Mouse (Mus musculus): ENCODE data around the gene Tipin.
"Not testable (repeated sequence)": the region's sequence is repeated elsewhere in the genome, so short reads cannot be mapped to it uniquely, and the experiment has no call there.

Gene Tipin

GRCm38 (mm10) chr9:64281105-64281780 lies at the start of gene Tipin:
Gene Tipin, plus strand, starts transcription at chr9:64281581.
- DNase-seq (ENCODE audit: low spot score), result peak; percentile 99

- no peak for DNase-seq (ENCODE audit: low spot score)
Measured at GRCm38 (mm10) chr9:64231674-64232073, 49.7 kb upstream of the Tipin start.

- DNase-seq (ENCODE audit: low spot score), result peak; percentile 47
Measured at GRCm38 (mm10) chr9:64232257-64232957, 49.0 kb upstream of the Tipin start.

DNA sequence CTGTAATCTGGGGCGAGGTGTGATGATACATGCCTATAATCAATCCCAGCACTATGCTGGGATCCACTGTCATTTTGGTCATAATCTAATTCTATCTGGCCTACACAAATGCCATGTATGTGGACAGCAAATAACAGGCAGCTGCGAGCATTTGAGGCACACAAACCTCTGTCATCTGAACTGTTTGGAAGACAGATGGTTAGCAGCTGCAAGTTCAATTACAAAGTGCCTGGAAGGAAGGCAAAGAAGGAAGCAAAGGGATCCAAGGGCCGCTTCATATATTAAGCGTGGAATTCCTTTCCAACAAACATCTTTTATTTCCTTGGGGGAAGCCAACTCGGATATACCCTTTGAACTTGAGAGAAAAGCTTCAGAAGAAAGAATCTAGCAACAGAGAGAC lies 47.7 kb upstream of the Tipin start:
- peak; percentile 54 for DNase-seq (ENCODE audit: low spot score)

DNA sequence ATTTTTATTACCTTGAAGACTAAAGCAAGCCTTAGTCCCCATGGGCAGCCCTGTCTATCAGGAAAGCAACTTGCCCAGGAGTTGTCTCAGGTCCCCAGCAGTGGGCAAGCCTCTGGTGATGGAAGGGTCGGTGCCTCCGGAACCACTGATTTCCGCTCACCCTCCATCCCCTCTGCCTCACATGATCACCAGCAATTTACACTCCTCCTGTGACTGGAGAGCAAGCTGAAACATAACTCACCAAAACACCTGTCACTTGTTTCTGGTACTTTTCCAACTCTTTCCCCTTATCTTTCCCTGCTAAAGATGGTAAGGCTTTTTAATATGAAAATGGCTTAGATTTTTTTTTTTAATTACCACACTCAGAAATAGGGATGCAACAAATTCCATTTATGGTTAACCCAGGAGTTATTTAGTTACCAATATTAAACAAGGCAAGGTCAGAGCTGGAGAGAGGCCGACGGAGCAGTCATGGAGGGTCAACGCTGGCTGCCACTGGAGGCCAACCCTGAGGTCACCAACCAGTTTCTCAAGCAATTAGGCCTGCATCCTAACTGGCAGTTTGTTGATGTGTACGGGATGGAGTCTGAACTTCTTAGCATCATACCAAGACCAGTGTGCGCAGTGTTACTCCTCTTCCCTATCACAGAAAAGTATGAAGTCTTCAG lies 46.5 kb upstream of the Tipin start, which contains the start of gene Uchl4:
Gene Uchl4, plus strand, starts transcription at position 434 of the 668 bp plus-strand sequence.
- DNase-seq (ENCODE audit: low spot score), result no peak

DNA sequence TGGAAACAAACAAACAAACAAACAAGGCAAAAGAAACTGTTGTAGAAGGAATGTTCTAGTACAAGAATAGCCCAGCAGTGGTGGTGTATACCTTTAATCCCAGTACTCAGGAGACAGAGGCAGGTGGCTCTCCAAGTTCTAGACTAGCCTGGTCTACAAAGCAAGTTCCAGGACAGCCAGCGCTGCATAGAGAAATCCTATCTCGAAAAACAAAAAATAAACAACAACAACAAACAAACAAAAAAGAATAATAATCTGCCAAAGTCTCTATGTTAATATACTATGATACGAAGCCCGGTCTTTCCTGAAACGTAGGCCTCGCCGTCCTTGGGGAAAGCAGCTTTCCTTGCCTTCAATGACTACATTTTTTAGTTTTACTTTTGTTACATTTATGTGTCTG lies 45.3 kb upstream of the Tipin start:
- DNase-seq (ENCODE audit: low spot score), result no peak

GRCm38 (mm10) chr9:64240116-64240515 lies 41.3 kb upstream of the Tipin start:
- DNase-seq (ENCODE audit: low spot score), result no peak

DNA sequence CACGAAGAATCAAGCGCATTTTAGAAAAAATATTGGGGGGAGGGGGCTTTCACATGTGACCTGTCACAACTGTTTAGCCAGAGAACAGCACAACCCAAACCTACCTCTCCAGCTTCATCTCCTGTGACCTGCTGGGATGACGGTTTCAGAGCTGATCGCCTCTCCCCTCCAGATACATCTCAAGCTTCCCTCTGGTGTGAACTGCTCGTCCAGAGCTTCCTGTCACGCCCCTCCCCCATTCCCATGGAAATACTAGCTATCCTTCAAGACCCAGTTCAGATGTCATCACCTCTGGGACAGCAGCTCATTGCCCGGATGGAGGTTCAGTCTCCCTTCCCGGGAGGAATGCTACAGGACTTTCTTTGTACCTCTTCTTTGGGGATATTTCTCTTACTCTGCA lies 40.7 kb upstream of the Tipin start:
- peak; percentile 82 for DNase-seq (ENCODE audit: low spot score)

DNA sequence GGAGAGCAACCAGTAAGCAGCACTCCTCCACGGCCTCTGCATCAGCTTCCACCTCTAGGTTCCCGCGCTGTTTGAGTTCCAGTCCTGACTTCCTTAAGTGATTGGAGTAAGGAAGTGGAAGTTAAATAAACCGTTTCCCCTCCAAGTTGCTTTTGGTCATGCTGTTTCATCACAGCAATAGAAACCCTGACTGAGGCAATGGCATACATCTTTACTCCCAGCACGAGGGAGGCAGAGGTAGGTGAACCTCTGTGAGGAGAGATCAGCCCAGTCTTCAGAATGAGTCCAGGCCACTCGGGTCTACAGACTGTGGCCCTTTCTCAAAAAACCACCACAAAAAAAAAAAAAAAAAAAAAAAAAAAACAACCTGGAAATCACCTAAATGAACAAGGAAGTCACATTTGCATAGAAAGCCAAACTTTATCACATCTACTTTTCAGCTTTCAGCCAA lies 39.0 kb upstream of the Tipin start:
- DNase-seq (ENCODE audit: low spot score), result no peak

- no peak for DNase-seq (ENCODE audit: low spot score)
Measured at GRCm38 (mm10) chr9:64249371-64249770, 32.0 kb upstream of the Tipin start.

GRCm38 (mm10) chr9:64250111-64250730 lies 31.2 kb upstream of the Tipin start:
- DNase-seq (ENCODE audit: low spot score), result no peak

- peak; percentile 31 for DNase-seq (ENCODE audit: low spot score)
Measured at GRCm38 (mm10) chr9:64252591-64253020, 28.8 kb upstream of the Tipin start.

DNA sequence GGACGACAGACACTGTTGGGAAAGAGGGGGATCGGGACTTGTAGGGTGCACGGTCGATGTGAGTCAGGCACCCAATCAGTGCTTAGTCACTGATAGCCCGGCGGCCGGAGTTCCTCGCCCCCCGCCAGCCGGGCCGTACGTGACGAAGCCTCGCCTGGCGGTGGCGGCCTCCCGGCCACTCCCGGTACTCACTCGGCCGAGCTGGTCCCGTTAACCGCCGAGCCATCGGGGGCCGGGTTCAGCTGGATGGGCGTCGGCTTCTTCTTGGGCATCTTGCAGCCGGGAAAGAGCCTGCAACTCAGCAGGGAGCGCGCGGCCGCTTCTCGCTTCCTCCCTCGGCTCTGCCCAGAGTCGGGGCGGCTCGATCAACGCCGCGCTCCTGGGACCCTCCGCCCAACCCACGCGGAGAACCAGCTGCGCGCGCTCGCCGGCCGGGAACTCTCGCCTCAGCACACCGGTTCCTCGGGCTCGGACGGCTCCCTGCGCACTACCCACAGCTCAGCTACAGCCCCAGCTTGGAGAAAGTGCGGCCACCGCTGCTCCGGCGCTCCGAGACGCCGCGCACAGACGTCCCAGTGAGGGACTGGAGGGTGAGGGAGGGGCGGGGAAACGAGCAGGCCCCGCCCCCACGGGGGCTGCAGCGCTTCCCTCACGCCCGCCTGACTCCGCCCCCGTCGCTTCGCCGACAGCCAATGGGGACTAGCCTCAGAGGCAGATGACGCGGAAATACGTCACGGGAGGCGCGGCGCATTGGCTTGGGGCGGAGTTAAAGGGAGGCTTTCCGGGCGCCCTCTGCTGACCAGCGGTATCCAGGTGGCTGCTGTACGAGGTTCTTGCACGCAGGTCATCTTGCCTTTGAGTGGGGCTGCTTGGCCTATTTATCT lies 28.1 kb upstream of the Tipin start, which contains the start of gene Map2k1:
Gene Map2k1, minus strand, starts transcription at position 611 of the 884 bp plus-strand sequence.
- DNase-seq (ENCODE audit: low spot score), result peak; percentile 100

DNA sequence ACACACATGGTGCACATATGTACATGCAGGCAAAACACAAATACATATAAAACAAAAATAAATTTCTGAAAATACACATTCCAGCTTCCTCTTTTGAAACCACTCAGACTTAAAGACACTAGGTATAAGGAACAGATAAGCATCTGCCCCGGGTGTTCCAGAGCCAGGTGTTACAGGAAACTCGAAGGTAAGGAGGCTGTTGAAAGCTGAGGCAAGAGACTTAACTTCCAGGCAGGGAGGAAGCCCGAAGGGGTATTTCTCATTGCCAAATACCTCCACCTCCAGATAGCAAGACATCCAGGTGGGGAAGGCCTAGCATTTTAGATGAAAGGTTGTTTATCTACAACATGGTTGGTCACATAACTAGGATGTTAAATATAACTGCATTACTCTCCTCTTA lies 26.0 kb upstream of the Tipin start:
- no peak for DNase-seq (ENCODE audit: low spot score)

GRCm38 (mm10) chr9:64256204-64256603 lies 25.2 kb upstream of the Tipin start:
- DNase-seq (ENCODE audit: low spot score), result no peak

GRCm38 (mm10) chr9:64259906-64260305 lies 21.5 kb upstream of the Tipin start:
- no peak for DNase-seq (ENCODE audit: low spot score)

DNA sequence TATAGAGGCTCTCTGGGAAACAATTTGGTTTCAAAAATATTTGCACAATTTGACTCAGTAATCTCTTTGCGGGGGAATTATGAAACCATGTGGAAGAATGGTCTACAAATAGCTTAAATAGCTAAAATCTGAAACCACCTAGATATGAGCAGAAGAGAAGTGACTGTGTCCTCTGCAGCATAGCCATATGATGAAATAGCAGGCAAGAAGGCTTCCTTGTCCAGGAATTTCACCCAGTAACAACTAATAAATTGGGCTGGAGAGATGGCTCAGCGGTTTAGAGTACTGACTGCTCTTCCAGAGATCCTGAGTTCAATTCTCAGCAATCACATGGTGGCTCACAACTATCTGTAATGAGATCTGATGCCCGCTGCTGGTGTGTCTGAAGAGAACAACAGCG lies 20.4 kb upstream of the Tipin start:
- no peak for DNase-seq (ENCODE audit: low spot score)

DNA sequence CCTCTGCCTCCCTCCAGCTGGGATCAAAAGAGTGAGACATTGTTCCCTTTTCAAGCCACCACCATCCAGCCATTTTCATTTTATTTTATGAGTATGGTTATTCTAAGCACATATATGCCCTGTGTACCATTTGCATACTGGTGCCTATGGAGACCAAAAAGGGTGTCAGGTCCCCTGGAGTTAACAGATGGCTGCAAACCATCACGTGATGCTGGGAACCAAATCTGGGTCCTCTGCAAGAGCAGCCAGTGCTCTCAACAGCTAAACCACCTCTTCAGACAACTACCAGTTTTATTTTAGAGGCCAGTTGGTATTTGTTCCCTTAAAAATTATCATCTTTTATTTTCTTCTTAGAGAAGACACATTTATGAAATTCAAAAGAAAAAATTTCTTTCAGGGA lies 16.6 kb upstream of the Tipin start:
- no peak for DNase-seq (ENCODE audit: low spot score)

DNA sequence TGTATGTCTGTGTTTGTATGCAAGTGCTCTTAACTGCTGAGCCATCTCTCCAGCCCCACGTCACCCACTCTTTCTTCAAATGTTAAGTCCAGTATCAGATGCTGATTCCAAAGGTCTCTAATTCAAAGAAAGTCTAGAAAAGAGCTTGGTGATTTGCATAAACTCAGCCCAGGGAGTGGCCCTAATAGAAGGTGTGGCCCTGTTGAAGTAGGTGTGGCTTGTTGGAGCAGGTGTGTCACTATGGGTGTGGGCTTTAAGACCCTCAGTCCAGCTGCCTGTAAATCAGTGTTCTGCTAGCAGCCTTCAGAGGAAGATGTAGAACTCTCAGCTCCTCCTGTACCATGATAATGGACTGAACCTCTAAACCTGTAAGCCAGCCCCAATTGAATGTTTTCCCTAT lies 14.2 kb upstream of the Tipin start:
- no peak for DNase-seq (ENCODE audit: low spot score)

DNA sequence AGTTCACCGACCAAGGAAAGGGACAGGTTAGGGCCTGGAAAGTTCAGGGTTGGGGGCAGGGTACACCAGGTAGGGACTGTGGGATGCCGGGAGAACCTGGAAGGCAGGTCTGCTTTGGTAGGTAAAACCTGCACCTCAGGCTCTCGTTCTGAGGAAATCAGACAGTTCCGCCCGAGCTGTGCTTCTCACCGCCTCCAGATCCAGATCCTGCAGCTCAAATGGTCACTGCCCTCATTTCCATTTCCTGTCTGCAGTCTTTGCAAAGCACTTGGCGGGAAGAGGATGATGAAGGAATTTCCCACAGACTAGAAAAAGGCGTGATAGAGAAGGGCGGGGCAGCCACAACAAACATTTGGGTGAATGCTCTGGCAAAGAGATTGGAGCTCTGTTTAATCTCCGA lies 13.2 kb upstream of the Tipin start:
- no peak for DNase-seq (ENCODE audit: low spot score)

GRCm38 (mm10) chr9:64268836-64269235 lies 12.5 kb upstream of the Tipin start:
- not testable (repeated sequence) for DNase-seq (ENCODE audit: low spot score)

Data from embryo, embryonic 10 days (tissue).